Mouse (Mus musculus) hindbrain, postnatal 0 days (tissue): Measurements from ENCODE around the gene Sfmbt2. TPM values are rescaled to one million over a fixed set of nuclear protein-coding genes. Genes with fewer than 3 reads are reported as not detected.

Experiments
- ATAC-seq: fragments of 200-750 bp; cut with Nextera tagmentation; 2 replicates; pipeline ENCODE4 v1.8.0; 2017; ENCODE audit warnings: mild to moderate bottlenecking, moderate TSS enrichment, moderate library complexity
- DNase-seq: peaks from one replicate; pipeline ENCODE4 v3.0.0-alpha.2; 2015; ENCODE audit warnings: low spot score
- H3K27ac ChIP-seq: fragments of 300-500 bp; sonication (generic); 2 replicates; pipeline ENCODE4 v1.5.1; 2014; ENCODE audit warnings: mild to moderate bottlenecking
- H3K27me3 ChIP-seq: fragments of 300-500 bp; sonication (generic); 2 replicates; pipeline ENCODE4 v1.6.1; 2014; ENCODE audit warnings: low read length, mixed read lengths; ENCODE audit not compliant: insufficient read depth
- H3K36me3 ChIP-seq: fragments of 300-500 bp; sonication (generic); 2 replicates; pipeline ENCODE4 v1.6.1; 2014; ENCODE audit warnings: low read length, mixed read lengths; ENCODE audit not compliant: insufficient read depth
- H3K4me1 ChIP-seq: fragments of 300-500 bp; sonication (generic); 2 replicates; pipeline ENCODE4 v1.6.1; 2014; ENCODE audit warnings: antibody characterized with exemption, low read length, mixed read lengths; ENCODE audit not compliant: insufficient read depth
- H3K4me2 ChIP-seq: fragments of 300-500 bp; sonication (generic); 2 replicates; pipeline ENCODE4 v1.6.1; 2014; ENCODE audit warnings: low read depth, mild to moderate bottlenecking, low read length, moderate library complexity, mixed read lengths
- H3K4me3 ChIP-seq: fragments of 300-500 bp; sonication (generic); 2 replicates; pipeline ENCODE4 v1.5.1; 2014; ENCODE audit warnings: low read length
- H3K9ac ChIP-seq: fragments of 300-500 bp; sonication (generic); replicated peaks from 2 replicates; pipeline ENCODE4 v1.6.1; 2014; ENCODE audit warnings: mild to moderate bottlenecking, low read length, moderate library complexity, mixed read lengths
- H3K9me3 ChIP-seq: fragments of 300-500 bp; sonication (generic); 2 replicates; pipeline ENCODE4 v1.6.1; 2016; ENCODE audit warnings: low read length, mixed read lengths
- CTCF ChIP-seq: IDR thresholded peaks from 2 replicates; pipeline ENCODE4 v1.5.1; 2016; ENCODE audit warnings: antibody characterized with exemption, control low read depth, low read depth
- WGBS: fragments of 180-500 bp; shearing (Covaris S2); extraction: QIAGEN DNeasy Blood & Tissue Kit; methylation state at CpG from one replicate; pipeline ENCODE4 v1.1.7; 2014; 5-methylcytosine and 5-hydroxymethylcytosine counted together
- polyA plus RNA-seq: library from polyadenylated mRNA; unstranded; fragments of >200 nt; fragmentation: Nextera tagmentation; extraction: Ambion mirVana; gene quantifications from 2 replicates; pipeline ENCODE4 v1.2.1, GENCODE M21; 2015
- total RNA-seq: library from RNA; depleted of rRNA; stranded (reverse); fragments of >200 nt; gene quantifications from 2 replicates; pipeline ENCODE4 v1.2.3, GENCODE M21; 2014

Gene Sfmbt2
- total and polyA plus RNA-seq, 2 experiments from 2014 or later, result 5.2 to 6.8 TPM

- ATAC-seq (no peak), DNase-seq (no peak)
- Histone ChIP-seq H3K27me3 (peaks cover 34% of the 10 kb centered on the region), H3K4me3 (no peak overlapping the region), H3K4me2 (peak overlapping the region; percentile 98; the same call in 1 of the 2 replicates), H3K9ac (no peak overlapping the region), H3K4me1 (peaks cover 12% of the 10 kb centered on the region; the same call in 1 of the 2 replicates), H3K36me3 (no peaks in the 10 kb centered on the region), H3K9me3 (no peaks in the 10 kb centered on the region), H3K27ac (no peak overlapping the region)
- no peak for TF ChIP-seq CTCF
- WGBS, result 4% methylated on average over 16 of the region's 16 CpGs
Measured at GRCm38 (mm10) chr2:10371459-10371817, 1.1 kb downstream of the Sfmbt2 start.

DNA sequence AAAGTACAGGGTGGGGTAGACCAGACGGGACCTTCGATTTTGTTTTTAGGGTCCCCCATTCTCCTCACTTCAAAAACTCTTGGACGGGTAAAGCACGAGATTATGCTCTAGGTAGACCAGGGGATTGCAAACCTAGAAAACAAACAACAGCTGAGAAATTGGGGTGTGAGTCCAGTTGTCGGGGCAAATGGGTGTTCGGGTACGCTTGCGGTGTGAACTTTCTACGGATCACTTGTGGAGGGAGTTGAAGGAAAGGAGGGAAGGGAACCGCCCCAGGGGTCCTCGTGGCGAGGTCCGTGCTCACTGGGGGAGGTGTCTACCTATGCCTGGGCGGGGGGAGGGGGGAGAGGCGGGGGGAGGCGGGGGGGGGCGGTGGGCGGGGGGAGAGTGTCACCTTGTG, 1.6 kb downstream of the Sfmbt2 start:
- TF ChIP-seq CTCF, result no peak
- Histone ChIP-seq H3K4me3 (peak overlapping the region; percentile 70), H3K9me3 (no peaks in the 10 kb centered on the region), H3K27me3 (peaks cover 33% of the 10 kb centered on the region), H3K9ac (no peak overlapping the region), H3K4me2 (peak overlapping the region; percentile 98), H3K36me3 (no peaks in the 10 kb centered on the region), H3K4me1 (peaks cover 12% of the 10 kb centered on the region; the same call in 1 of the 2 replicates), H3K27ac (no peak overlapping the region)
- WGBS, result under 1% methylated on average over 10 of the region's 18 CpGs
- DNase-seq (no peak), ATAC-seq (no peak)

DNA sequence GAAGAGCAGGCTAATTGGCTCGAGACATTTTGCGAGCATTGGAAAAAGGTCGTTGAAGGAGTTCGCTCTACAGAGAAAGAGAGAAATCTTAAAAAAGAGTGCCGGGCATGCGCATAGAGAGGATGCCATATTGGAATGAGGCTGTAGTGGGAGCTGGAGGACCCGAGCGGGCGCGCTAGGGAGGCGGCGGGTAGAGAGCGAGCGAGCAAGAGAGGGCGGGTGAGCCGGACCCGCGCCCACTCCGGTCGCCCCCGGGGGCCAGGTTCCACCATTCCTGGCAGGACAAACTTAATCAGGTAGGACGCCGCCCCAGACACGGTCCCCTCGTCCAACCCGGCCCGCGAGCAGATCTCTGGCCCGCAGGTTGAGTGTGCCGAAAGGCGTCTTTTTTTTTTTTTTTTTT, 2.0 kb downstream of the Sfmbt2 start:
- H3K4me3 ChIP-seq, result peak overlapping the region; percentile 70
- DNase-seq, result peak; percentile 88
- peak overlapping the region; percentile 98 for H3K4me2 ChIP-seq
- H3K27me3 ChIP-seq, result peaks cover 29% of the 10 kb centered on the region
- H3K27ac ChIP-seq, result no peak overlapping the region
- peak; percentile 81 for ATAC-seq
- peak overlapping the region; percentile 55 for H3K9ac ChIP-seq
- no peaks in the 10 kb centered on the region for H3K36me3 ChIP-seq
- no peaks in the 10 kb centered on the region for H3K9me3 ChIP-seq
- TF ChIP-seq CTCF, result peak; percentile 55
- peaks cover 12% of the 10 kb centered on the region; the same call in 1 of the 2 replicates for H3K4me1 ChIP-seq
- WGBS, result under 1% methylated on average over 29 of the region's 31 CpGs

- peaks cover 29% of the 10 kb centered on the region for H3K27me3 ChIP-seq
- H3K27ac ChIP-seq, result no peak overlapping the region
Measured at GRCm38 (mm10) chr2:10372776-10373507, 2.6 kb downstream of the Sfmbt2 start.

DNA sequence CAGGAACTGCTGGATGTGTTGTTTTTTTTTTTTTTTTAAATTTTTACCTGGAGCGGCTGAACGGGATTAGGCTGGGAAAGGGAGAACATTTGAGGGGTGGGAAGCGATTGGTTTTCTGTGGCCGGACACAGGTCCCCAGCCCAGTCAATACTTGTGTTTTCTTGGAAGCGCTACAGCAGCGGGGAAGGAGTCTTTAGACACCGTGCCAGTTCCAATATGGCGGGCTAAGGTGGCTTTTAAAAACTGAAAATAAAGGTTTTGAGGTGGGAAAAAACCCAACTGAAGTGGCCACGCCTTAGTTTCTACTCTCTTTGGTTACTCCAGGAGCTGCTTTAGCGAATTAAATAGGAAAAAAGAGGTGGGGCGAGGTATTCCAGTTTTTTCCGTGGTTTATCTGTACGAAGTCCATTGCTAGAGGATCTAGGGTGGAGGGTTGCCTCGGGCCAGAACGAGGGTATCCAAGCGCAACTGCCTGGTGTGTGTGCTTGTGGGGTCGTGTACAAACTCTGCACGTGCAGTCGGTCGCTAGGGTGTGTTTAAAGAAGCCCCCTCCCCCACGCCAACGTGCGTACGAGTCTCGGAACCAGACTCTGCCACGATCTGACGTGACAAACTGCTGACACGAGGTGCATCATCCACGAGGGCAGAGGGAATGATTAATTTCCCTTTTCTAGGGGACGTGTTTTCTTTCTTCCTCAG, 3.3 kb downstream of the Sfmbt2 start:
- Histone ChIP-seq H3K27me3 (peaks cover 29% of the 10 kb centered on the region), H3K36me3 (no peaks in the 10 kb centered on the region), H3K9me3 (no peaks in the 10 kb centered on the region), H3K27ac (no peak overlapping the region), H3K9ac (peak overlapping the region; percentile 6; the same call in 1 of the 2 replicates), H3K4me1 (peaks cover 12% of the 10 kb centered on the region; the same call in 1 of the 2 replicates), H3K4me2 (peak overlapping the region; percentile 98), H3K4me3 (peak overlapping the region; percentile 70)
- DNase-seq (peak; percentile 51), ATAC-seq (peak; percentile 8; the same call in 1 of the 2 replicates)
- under 1% methylated on average over 30 of the region's 30 CpGs for WGBS
- TF ChIP-seq CTCF, result no peak

More at GRCm38 (mm10) chr2:10372776-10373507, 2.6 kb downstream of the Sfmbt2 start:
- no peaks in the 10 kb centered on the region for H3K36me3 ChIP-seq
- DNase-seq, result peak; percentile 30
- no peak for TF ChIP-seq CTCF
- peak overlapping the region; percentile 98 for H3K4me2 ChIP-seq
- no peaks in the 10 kb centered on the region for H3K9me3 ChIP-seq
- peak overlapping the region; percentile 55 for H3K9ac ChIP-seq
- ATAC-seq, result peak; percentile 48
- peaks cover 12% of the 10 kb centered on the region; the same call in 1 of the 2 replicates for H3K4me1 ChIP-seq
- peak overlapping the region; percentile 70 for H3K4me3 ChIP-seq
- under 1% methylated on average over 34 of the region's 35 CpGs for WGBS

DNA sequence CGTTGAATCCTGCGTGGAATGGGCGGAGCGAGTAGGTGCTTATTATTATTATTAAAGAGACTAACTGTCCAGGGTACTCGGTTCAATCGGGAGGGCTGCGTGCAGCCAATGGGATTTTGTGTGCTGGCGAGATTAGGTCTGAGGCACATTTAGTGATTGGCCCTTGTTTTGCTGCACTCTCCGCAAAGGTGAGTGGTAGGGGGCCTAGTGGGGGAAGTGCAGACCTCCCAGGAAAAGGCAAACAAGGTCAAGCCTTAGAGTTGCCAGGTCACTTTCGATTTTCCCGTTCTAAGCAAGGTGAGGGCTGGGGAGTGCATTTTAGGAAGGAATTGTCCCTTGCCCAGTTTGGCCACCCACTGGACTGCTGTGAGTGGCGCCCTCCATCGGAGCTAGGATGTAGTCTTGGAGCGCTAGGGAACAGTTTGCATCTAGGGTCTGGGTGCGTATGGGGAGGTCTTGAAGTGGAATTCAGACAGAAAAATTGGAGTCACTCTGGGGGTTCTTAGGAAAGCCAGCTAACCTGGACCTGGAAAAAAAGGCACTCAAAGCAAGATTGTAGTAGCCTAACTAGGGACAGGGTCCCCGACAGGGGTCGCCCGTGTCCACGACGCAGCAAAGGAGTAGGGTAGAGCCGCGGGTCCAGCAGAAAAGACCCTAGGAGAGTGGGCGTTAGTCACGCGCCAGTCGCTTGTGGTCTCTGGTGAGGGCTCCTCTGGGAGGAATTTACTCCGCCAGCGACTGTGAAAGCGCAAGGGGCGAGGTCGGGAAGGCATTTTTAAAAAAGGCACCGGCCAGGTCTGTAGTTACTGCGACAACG, 4.1 kb downstream of the Sfmbt2 start:
- peak; percentile 79 for DNase-seq
- H3K4me1 ChIP-seq, result peaks cover 12% of the 10 kb centered on the region; the same call in 1 of the 2 replicates
- under 1% methylated on average over 34 of the region's 34 CpGs for WGBS
- ATAC-seq, result peak; percentile 79
- H3K9me3 ChIP-seq, result no peaks in the 10 kb centered on the region
- no peak overlapping the region for H3K27ac ChIP-seq
- peaks cover 26% of the 10 kb centered on the region for H3K27me3 ChIP-seq
- TF ChIP-seq CTCF, result peak; percentile 80
- H3K4me2 ChIP-seq, result peak overlapping the region; percentile 98
- H3K36me3 ChIP-seq, result no peaks in the 10 kb centered on the region
- peak overlapping the region; percentile 48 for H3K9ac ChIP-seq
- peak overlapping the region; percentile 70 for H3K4me3 ChIP-seq
